ENCODE assay signal across 10 mouse cellular contexts in the genomic region with DNA sequence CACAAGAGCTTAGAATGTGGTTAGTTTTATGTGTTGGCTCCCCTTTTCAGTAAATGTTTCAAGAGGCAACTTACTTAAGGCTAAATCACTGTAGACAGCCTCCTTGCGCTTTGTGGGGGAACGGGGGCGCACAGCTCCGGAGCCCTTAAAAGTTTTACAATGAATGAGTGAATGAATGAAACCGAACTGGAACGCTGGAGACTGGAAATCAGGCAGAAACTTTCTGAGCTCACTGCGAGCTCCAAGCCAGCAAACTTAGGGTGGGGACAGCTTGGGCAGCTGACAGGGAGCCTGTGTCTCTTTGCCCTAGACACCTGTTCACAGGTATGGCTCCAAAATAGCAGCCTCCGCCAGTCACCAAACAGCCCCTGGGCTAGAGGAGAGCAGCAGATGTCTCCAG. TPM values are rescaled to one million over a fixed set of nuclear protein-coding genes. Genes with fewer than 3 reads are reported as not detected.
A peak's percentile ranks its signal among the peaks of the same experiment; 100 is the strongest.
DNase-seq lines count a peak whose midpoint lies in the region; ATAC-seq and TF ChIP-seq lines count a peak whose summit lies in the region.
"Had no signal": no experiment of that assay in that cellular context is flagged by ENCODE, and none has a peak within 500 bp of the region (broad histone marks: within the 10 kb centered on the region; RNA-seq: fewer than 3 reads in every experiment).

No protein-coding gene starts in this region.

- no peaks in the 10 kb centered on the region; the same call in 1 of the 2 replicates for H3K27me3 ChIP-seq in lung, embryonic 16.5 days (ENCODE audit: control insufficient read depth, insufficient read depth, low read depth, low read length)
- H3K27me3 ChIP-seq in liver, embryonic 12.5 days (replicated peaks): peaks cover 31% of the 10 kb centered on the region
- no peaks in the 10 kb centered on the region for H3K27me3 ChIP-seq in stomach, embryonic 16.5 days (ENCODE audit: control insufficient read depth, insufficient read depth, low read length)
- no peaks in the 10 kb centered on the region for H3K27me3 ChIP-seq in kidney, adult 2 months (replicated peaks; ENCODE audit: control insufficient read depth, insufficient read depth, low read length)

- H3K36me3 ChIP-seq in lung, embryonic 16.5 days (ENCODE audit: control insufficient read depth, insufficient read depth, low read length): no peaks in the 10 kb centered on the region
- H3K36me3 ChIP-seq in liver, embryonic 12.5 days: no peaks in the 10 kb centered on the region
- no peaks in the 10 kb centered on the region for H3K36me3 ChIP-seq in stomach, embryonic 16.5 days (ENCODE audit: control insufficient read depth, insufficient read depth, low read length)
- no peaks in the 10 kb centered on the region for H3K36me3 ChIP-seq in kidney, adult 2 months (ENCODE audit: control insufficient read depth, insufficient read depth, low read length)

- no peak for DNase-seq in lung, adult 2 months
- DNase-seq in forelimb bud, embryonic 11.5 days (ENCODE audit: low read depth, low spot score): peak; percentile 6
- no peak for DNase-seq in kidney, adult 2 months
- no peak for DNase-seq in frontal cortex, postnatal 14 days (ENCODE audit: low spot score in 2 of 2)
- DNase-seq in left cerebral cortex, adult 9 months (ENCODE audit: low spot score in 2 of 2): no peak
- DNase-seq: right cerebral cortex, postnatal 14 days had no signal

- TF ChIP-seq CTCF in lung, adult 2 months (IDR thresholded peaks at IDR 0.05; ENCODE audit: insufficient read depth, low read length): no peak
- TF ChIP-seq CTCF in kidney, adult 2 months (conservative IDR thresholded peaks at IDR 0.05; ENCODE audit: insufficient read depth, insufficient read length, low read depth, low read length): no peak

- peak; percentile 5; the same call in 1 of the 2 replicates for ATAC-seq in lung, embryonic 16.5 days (ENCODE audit: low read depth)
- no peak for ATAC-seq in liver, embryonic 12.5 days
- ATAC-seq in stomach, embryonic 16.5 days (ENCODE audit: insufficient read depth, low FRiP score): no peak
- ATAC-seq: Patski had no signal

- H3K4me1 ChIP-seq in lung, embryonic 16.5 days (replicated peaks; ENCODE audit: control insufficient read depth, insufficient read depth, low read length): no peaks in the 10 kb centered on the region
- no peaks in the 10 kb centered on the region for H3K4me1 ChIP-seq in lung, adult 2 months (ENCODE audit: control insufficient read depth, insufficient read depth, low read length)
- H3K4me1 ChIP-seq in liver, embryonic 12.5 days: no peaks in the 10 kb centered on the region
- no peaks in the 10 kb centered on the region for H3K4me1 ChIP-seq in stomach, embryonic 16.5 days (ENCODE audit: control insufficient read depth, insufficient read depth, low read length)
- H3K4me1 ChIP-seq in kidney, adult 2 months (ENCODE audit: control insufficient read depth, insufficient read depth, low read length): no peaks in the 10 kb centered on the region

- H3K9ac ChIP-seq in lung, embryonic 16.5 days (ENCODE audit: low read length): no peak overlapping the region
- H3K9ac ChIP-seq in liver, embryonic 12.5 days: no peak overlapping the region
- peak overlapping the region; percentile 32 for H3K9ac ChIP-seq in stomach, embryonic 16.5 days (ENCODE audit: low read length)

- H3K9me3 ChIP-seq in lung, embryonic 16.5 days (ENCODE audit: control insufficient read depth, low read length): no peaks in the 10 kb centered on the region
- H3K9me3 ChIP-seq in liver, embryonic 12.5 days (replicated peaks): no peaks in the 10 kb centered on the region
- H3K9me3 ChIP-seq in stomach, embryonic 16.5 days (replicated peaks; ENCODE audit: control insufficient read depth, low read length): no peaks in the 10 kb centered on the region

- WGBS in lung, embryonic 16.5 days: 15% methylated on average over 8 of the region's 8 CpGs
- 36% methylated on average over 8 of the region's 8 CpGs for WGBS in lung, adult 2 months
- WGBS in liver, embryonic 12.5 days (ENCODE audit: insufficient replicate concordance): 18% methylated on average over 8 of the region's 8 CpGs
- WGBS in stomach, embryonic 16.5 days: 7% methylated on average over 8 of the region's 8 CpGs
- 1% methylated on average over 8 of the region's 8 CpGs for WGBS in kidney, adult 2 months

- no peak for TF ChIP-seq POLR2A in lung, adult 2 months (IDR thresholded peaks at IDR 0.05; ENCODE audit: borderline replicate concordance, extremely low read depth, low read depth, low read length)
- no peak for TF ChIP-seq POLR2A in kidney, adult 2 months (IDR thresholded peaks at IDR 0.05; ENCODE audit: low read depth, low read length)

- no peak overlapping the region for H3K27ac ChIP-seq in lung, embryonic 16.5 days (ENCODE audit: low read length)
- no peak overlapping the region for H3K27ac ChIP-seq in liver, embryonic 12.5 days
- H3K27ac ChIP-seq in stomach, embryonic 16.5 days (ENCODE audit: low read length): no peak overlapping the region
- no peak overlapping the region for H3K27ac ChIP-seq in kidney, adult 2 months (ENCODE audit: insufficient read depth, low read depth, low read length)

- H3K4me3 ChIP-seq in lung, embryonic 16.5 days (ENCODE audit: low read length): peak overlapping the region; percentile 53
- H3K4me3 ChIP-seq in lung, adult 2 months (replicated peaks; ENCODE audit: extremely low read depth, low read depth, low read length): no peak overlapping the region
- H3K4me3 ChIP-seq in liver, embryonic 12.5 days: peak overlapping the region; percentile 36
- peak overlapping the region; percentile 53 for H3K4me3 ChIP-seq in stomach, embryonic 16.5 days (replicated peaks; ENCODE audit: low read length)
- H3K4me3 ChIP-seq in kidney, adult 2 months (ENCODE audit: insufficient read depth, low read depth, low read length): no peak overlapping the region

- H3K4me2 ChIP-seq in lung, embryonic 16.5 days (ENCODE audit: low read depth, low read length): peak overlapping the region; percentile 60
- H3K4me2 ChIP-seq in liver, embryonic 12.5 days: peak overlapping the region; percentile 52
- H3K4me2 ChIP-seq in stomach, embryonic 16.5 days (ENCODE audit: low read depth, low read length): peak overlapping the region; percentile 60

RNA-seq across cellular contexts. Expression of gene Nrk, which starts 0.9 kb away (rescaled TPM):
- 13.2 and 16.2 TPM in 2 replicates for polyA plus RNA-seq in lung, embryonic 16.5 days (2015; fragmentation: Nextera tagmentation; extraction: Ambion mirVana)
- 0.05 and 0.12 TPM in 2 replicates for polyA plus RNA-seq in lung, adult 2 months (2012; rRNA removed)
- polyA plus RNA-seq in liver, embryonic 12.5 days (2016; fragmentation: Nextera tagmentation; extraction: Ambion mirVana): 9.5 and 10.8 TPM in 2 replicates
- polyA plus RNA-seq in stomach, embryonic 16.5 days (2015; fragmentation: Nextera tagmentation; extraction: Ambion mirVana): 33.7 and 42.9 TPM in 2 replicates
- 0.02 and 0.04 TPM in 2 replicates for polyA plus RNA-seq in kidney, adult 2 months (2012; rRNA removed)
- polyA plus RNA-seq: Patski had no signal

Comparison
In these comparisons a context has a peak if more than half of its experiments do, and no peak if none do; other contexts are left out.
1. H3K4me3 ChIP-seq: peak in lung, embryonic 16.5 days (single experiment), liver, embryonic 12.5 days (single experiment) and stomach, embryonic 16.5 days (single experiment); none in lung, adult 2 months (single experiment) and kidney, adult 2 months (single experiment).
2. Peak in every context shown above with its lines, with median percentiles within 50 percentile points of each other: H3K4me2 ChIP-seq.